8 mouse cellular contexts compared by ENCODE assay signal in the genomic region with DNA sequence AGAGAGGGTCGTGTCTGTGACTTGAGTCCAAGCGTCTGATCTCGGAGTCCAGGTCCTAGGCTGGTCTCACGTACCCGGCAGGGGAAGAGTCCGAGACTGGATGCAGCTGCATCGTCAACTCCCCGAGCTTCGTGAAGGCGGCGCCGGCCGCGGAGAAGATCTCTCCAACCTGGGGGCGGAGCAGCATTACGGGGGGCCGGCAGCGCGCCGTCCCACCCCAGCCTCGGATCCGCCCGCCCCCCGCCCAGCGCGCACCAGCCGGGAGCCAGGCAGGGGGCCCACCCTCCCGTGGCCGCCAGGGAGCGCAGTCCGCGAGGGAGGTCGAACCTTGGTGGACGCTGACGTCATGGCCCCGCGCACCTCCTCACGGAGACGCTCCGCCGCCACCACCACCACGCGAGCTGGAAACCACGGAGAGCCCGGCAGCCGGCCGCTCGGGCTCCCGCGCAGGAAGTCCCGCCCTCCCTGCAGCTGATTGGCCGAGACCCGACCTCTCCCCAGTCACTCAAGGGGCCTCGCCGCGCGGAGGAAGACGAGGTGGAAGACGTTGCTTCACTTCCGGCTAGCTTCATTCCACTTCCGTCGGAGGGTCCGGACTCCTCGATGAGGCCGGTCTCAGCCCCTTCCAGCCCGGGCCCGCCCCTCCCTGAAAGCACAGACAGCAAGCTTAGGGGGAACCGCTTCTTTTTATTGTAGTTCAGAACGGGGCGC. TPM values are rescaled to one million over a fixed set of nuclear protein-coding genes. Genes with fewer than 3 reads are reported as not detected.
DNase-seq lines count a peak whose midpoint lies in the region; ATAC-seq lines count a peak whose summit lies in the region.

0610010K14Rik (minus strand) TSS at position 458 of the 711 bp plus-strand sequence.

- WGBS in hindbrain, embryonic 13.5 days, result under 1% methylated on average over 66 of the region's 70 CpGs

- H3K9me3 ChIP-seq in hindbrain, embryonic 13.5 days, result no peaks in the 10 kb centered on the region

- H3K27ac ChIP-seq in hindbrain, embryonic 13.5 days, result peak within 1 kb of the TSS; percentile 95

- peak; percentile 93 for ATAC-seq in hindbrain, embryonic 13.5 days (ENCODE audit: low FRiP score)

- 0 out of 2 replicates have a peak, but pooled peaks cover 1% of the 10 kb centered on the region for H3K27me3 ChIP-seq in hindbrain, embryonic 13.5 days

- H3K36me3 ChIP-seq in hindbrain, embryonic 13.5 days, result peaks cover 21% of the 10 kb centered on the region

- peak within 1 kb of the TSS; percentile 93 for H3K4me3 ChIP-seq in hindbrain, embryonic 13.5 days

- peak within 1 kb of the TSS; percentile 95 for H3K9ac ChIP-seq in hindbrain, embryonic 13.5 days

- H3K4me1 ChIP-seq in hindbrain, embryonic 13.5 days (replicated peaks), result peaks cover 47% of the 10 kb centered on the region

- DNase-seq in NIH3T3 (ENCODE audit: low read depth), result peak; percentile 99
- peak; percentile 99 for DNase-seq in cerebellum, postnatal 10 days
- peak; percentile 95 to 96 for DNase-seq in frontal cortex, postnatal 14 days (ENCODE audit: low spot score in 2 of 2)
- DNase-seq in layer of hippocampus, postnatal 36 days, result peak; percentile 98
- peak; percentile 97 for DNase-seq in lung, postnatal 36 days
- DNase-seq in retina, postnatal 1 day, result peak; percentile 99
- peak; percentile 96 to 97 for DNase-seq in urinary bladder, adult 18-20 months (ENCODE audit: low spot score in 2 of 2)

- H3K4me2 ChIP-seq in hindbrain, embryonic 13.5 days, result peak within 1 kb of the TSS; percentile 94

RNA-seq across cellular contexts. Expression of gene 0610010K14Rik, which starts in this region (rescaled TPM):
- 193 and 201 TPM in 2 replicates for polyA plus RNA-seq in hindbrain, embryonic 13.5 days (2015; fragmentation: Nextera tagmentation; extraction: Ambion mirVana)
- total RNA-seq in layer of hippocampus, postnatal 36 days (2021), result 10 to 100 TPM; 41.4 to 45.6 TPM

Comparison
In these comparisons a context has a peak if more than half of its experiments do, and no peak if none do; other contexts are left out.
1. Peak in every context shown above with its lines: DNase-seq, ATAC-seq, H3K4me3 ChIP-seq and H3K27ac ChIP-seq.